Mouse (Mus musculus) embryonic facial prominence, embryonic 14.5 days (tissue): ENCODE data around the gene Tmem242. TPM values are rescaled to one million over a fixed set of nuclear protein-coding genes. Genes with fewer than 3 reads are reported as not detected.

Source experiments
- ATAC-seq: fragments of 200-750 bp; cut with Nextera tagmentation; 2 replicates; pipeline ENCODE4 v1.8.0; 2017; ENCODE audit warnings: low read depth, moderate number of reproducible peaks, moderate TSS enrichment
- DNase-seq: peaks from one replicate; pipeline ENCODE4 v3.0.0-alpha.2; 2015; ENCODE audit warnings: low spot score
- H3K27ac ChIP-seq: fragments of 300-500 bp; sonication (generic); replicated peaks from 2 replicates; pipeline ENCODE4 v1.5.1; 2014; ENCODE audit warnings: low read depth, mild to moderate bottlenecking, low read length, moderate library complexity
- H3K27me3 ChIP-seq: fragments of 300-500 bp; sonication (generic); replicated peaks from 2 replicates; pipeline ENCODE4 v1.6.1; 2014; ENCODE audit warnings: low read length; ENCODE audit not compliant: control insufficient read depth, insufficient read depth
- H3K36me3 ChIP-seq: fragments of 300-500 bp; sonication (generic); 2 replicates; pipeline ENCODE4 v1.6.1; 2014; ENCODE audit warnings: low read length, mixed read lengths; ENCODE audit not compliant: control insufficient read depth, insufficient read depth
- H3K4me1 ChIP-seq: fragments of 300-500 bp; sonication (generic); 2 replicates; pipeline ENCODE4 v1.6.1; 2014; ENCODE audit warnings: antibody characterized with exemption, low read length; ENCODE audit not compliant: control insufficient read depth, insufficient read depth
- H3K4me2 ChIP-seq: fragments of 300-500 bp; sonication (generic); 2 replicates; pipeline ENCODE4 v1.6.1; 2014; ENCODE audit warnings: low read depth, mild to moderate bottlenecking, low read length, moderate library complexity, mixed read lengths
- H3K4me3 ChIP-seq: fragments of 300-500 bp; sonication (generic); 2 replicates; pipeline ENCODE4 v1.5.1; 2014; ENCODE audit warnings: low read depth, mild to moderate bottlenecking, low read length
- H3K9ac ChIP-seq: fragments of 300-500 bp; sonication (generic); 2 replicates; pipeline ENCODE4 v1.6.1; 2014; ENCODE audit warnings: low read depth, mild to moderate bottlenecking, low read length, moderate library complexity, mixed read lengths
- H3K9me3 ChIP-seq: fragments of 300-500 bp; sonication (generic); 2 replicates; pipeline ENCODE4 v1.6.1; 2016; ENCODE audit warnings: low read length; ENCODE audit not compliant: control insufficient read depth
- WGBS: fragments of 180-500 bp; shearing (Covaris S2); extraction: QIAGEN DNeasy Blood & Tissue Kit; methylation state at CpG from one replicate; pipeline ENCODE4 v1.1.7; 2014; 5-methylcytosine and 5-hydroxymethylcytosine counted together
- microRNA-seq: library from miRNA; unstranded; fragments of <30 nt; microRNA quantifications from one replicate; pipeline ENCODE4, GENCODE M21; 2016; ENCODE audit warnings: borderline number of aligned reads
- polyA plus RNA-seq: library from polyadenylated mRNA; unstranded; fragments of >200 nt; fragmentation: Nextera tagmentation; extraction: Ambion mirVana; gene quantifications from 2 replicates; pipeline ENCODE4 v1.2.1, GENCODE M21; 2014

Tmem242 gene
- polyA plus RNA-seq, 1 experiment from 2014 or later: 116 TPM

- Histone ChIP-seq H3K4me1 (peaks cover 6% of the 10 kb centered on the region; the same call in 1 of the 2 replicates), H3K4me2 (peak overlapping the region; percentile 18; the same call in 1 of the 2 replicates), H3K36me3 (no peaks in the 10 kb centered on the region), H3K27me3 (no peaks in the 10 kb centered on the region), H3K4me3 (no peak overlapping the region), H3K27ac (no peak overlapping the region), H3K9ac (no peak overlapping the region), H3K9me3 (no peaks in the 10 kb centered on the region)
- no peak for ATAC-seq
- 30% methylated on average over 7 of the region's 7 CpGs for WGBS
- DNase-seq: peak; percentile 58
These were observed 62.1 kb downstream of the Tmem242 start for GRCm38 (mm10) chr17:5377930-5378310.

DNA sequence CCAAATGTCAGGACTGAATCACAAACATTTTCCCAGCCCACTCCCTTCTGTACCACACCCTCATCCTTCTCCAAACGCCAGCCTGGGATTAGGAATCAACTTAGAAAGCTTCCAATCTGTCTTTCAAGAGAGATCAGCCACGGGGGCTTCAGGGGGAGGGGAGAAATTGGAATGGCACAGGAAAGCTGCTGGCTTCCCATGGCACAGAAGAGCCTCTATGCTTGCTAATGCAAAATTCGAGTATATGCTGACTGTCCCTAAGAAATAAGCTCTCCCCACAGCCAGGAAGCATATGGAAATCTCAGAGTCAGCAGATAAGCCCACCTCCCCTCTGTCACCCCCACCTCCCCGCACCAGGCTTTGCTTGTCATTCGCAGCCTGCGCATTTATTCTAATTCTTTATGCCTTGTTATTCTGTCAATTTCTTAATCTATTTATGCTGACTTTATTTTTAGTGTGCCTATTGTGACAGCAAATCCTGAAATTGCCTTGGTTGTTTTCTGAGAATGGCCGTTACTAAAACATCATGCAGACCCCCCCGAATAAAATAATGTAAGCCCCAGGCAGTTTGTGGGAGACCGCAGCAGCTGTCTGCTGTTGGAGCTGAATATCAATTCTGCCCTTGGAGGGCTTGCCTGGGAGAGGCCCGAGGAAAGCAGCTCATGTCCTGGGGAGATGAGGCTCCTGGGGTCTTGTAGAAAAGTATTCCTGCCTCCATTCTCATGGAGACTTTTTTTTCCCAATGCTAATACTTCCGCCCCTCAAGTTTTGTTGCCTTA is 62.7 kb downstream of the Tmem242 start:
- Histone ChIP-seq H3K27me3 (no peaks in the 10 kb centered on the region), H3K4me2 (peak overlapping the region; percentile 18; the same call in 1 of the 2 replicates), H3K4me3 (no peak overlapping the region), H3K4me1 (peaks cover 6% of the 10 kb centered on the region; the same call in 1 of the 2 replicates), H3K9me3 (no peaks in the 10 kb centered on the region), H3K36me3 (no peaks in the 10 kb centered on the region), H3K27ac (no peak overlapping the region), H3K9ac (no peak overlapping the region)
- WGBS: 26% methylated on average over 11 of the region's 11 CpGs
- DNase-seq (peak; percentile 43), ATAC-seq (no peak)

DNA sequence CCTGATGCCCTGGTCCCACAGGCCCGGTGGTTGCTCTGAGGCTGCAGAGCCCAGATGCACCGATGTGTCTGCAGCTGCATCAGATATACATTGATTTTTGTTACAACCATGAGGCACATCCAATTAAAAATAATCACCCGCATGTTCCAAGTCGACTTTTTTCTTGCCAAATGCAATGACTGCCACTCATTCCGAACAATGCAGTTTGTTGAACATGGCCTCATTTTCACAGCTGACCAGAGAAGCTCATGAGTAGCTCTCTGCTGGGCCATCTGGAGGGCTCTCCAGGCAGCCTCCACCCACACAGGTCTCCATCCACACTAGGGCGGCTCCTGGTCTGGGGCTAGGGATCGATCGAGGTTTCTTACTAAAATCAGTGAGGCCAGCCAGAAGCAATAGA is 67.1 kb downstream of the Tmem242 start:
- DNase-seq: peak; percentile 14
- ATAC-seq: no peak; the same call in 1 of the 2 replicates
- no peak overlapping the region for H3K4me2 ChIP-seq
- H3K27me3 ChIP-seq: no peaks in the 10 kb centered on the region
- peaks cover 6% of the 10 kb centered on the region; the same call in 1 of the 2 replicates for H3K4me1 ChIP-seq
- WGBS: 84% methylated on average over 8 of the region's 8 CpGs
- no peak overlapping the region for H3K27ac ChIP-seq
- no peaks in the 10 kb centered on the region for H3K9me3 ChIP-seq
- H3K4me3 ChIP-seq: no peak overlapping the region
- no peak overlapping the region for H3K9ac ChIP-seq
- H3K36me3 ChIP-seq: no peaks in the 10 kb centered on the region

DNA sequence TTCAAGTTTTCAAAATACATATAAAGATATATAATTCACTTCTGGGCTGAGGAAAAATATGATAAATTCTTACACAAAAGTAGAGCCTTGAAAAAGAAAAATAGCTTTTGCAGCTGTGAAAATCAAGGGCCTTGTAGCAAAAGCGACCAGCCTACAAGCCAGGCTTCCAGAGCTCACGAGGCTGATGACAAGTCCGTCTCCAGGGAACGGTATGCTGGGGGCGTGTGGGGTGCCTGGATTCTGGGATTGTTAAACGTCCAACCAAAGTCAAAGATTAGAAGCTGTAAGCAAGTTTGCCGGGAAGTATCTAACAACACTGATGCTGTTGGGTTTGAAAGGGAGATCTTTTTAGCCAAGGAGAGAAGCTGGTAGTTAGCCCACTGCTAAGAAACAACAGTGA is 68.5 kb downstream of the Tmem242 start:
- H3K9me3 ChIP-seq: no peaks in the 10 kb centered on the region
- ATAC-seq: no peak
- no peaks in the 10 kb centered on the region for H3K4me1 ChIP-seq
- no peaks in the 10 kb centered on the region for H3K36me3 ChIP-seq
- no peak overlapping the region for H3K27ac ChIP-seq
- no peak overlapping the region for H3K4me3 ChIP-seq
- no peak overlapping the region for H3K4me2 ChIP-seq
- DNase-seq: no peak
- H3K9ac ChIP-seq: no peak overlapping the region
- 68% methylated on average over 7 of the region's 7 CpGs for WGBS
- H3K27me3 ChIP-seq: no peaks in the 10 kb centered on the region

- Histone ChIP-seq H3K27ac (no peak overlapping the region), H3K27me3 (no peaks in the 10 kb centered on the region), H3K4me2 (no peak overlapping the region), H3K9ac (no peak overlapping the region), H3K36me3 (no peaks in the 10 kb centered on the region), H3K9me3 (no peaks in the 10 kb centered on the region), H3K4me1 (no peaks in the 10 kb centered on the region), H3K4me3 (no peak overlapping the region)
- DNase-seq (no peak), ATAC-seq (no peak)
- WGBS: 72% methylated on average over 4 of the region's 4 CpGs
These were observed 69.0 kb downstream of the Tmem242 start for GRCm38 (mm10) chr17:5371032-5371431.

DNA sequence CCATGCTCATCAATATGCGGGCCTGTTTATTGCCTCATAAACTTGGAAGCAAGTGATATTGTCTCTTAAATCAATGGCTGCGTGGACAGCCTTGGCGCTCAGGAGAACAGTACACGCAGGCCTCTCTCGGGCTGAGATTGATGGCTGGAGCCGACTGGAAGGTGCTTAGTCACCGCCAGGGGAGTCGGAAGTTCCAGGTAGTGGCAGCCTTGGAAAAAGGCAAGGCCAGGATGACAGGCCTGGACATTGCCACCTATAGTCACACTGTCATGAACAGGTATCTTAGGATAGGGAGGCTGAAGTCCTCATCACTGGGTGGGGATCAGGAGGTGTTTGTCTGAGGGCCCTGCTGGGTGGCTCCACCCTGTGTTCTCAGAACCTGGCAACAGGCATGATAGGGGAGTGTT is 74.1 kb downstream of the Tmem242 start:
- Histone ChIP-seq H3K9ac (no peak overlapping the region), H3K4me2 (no peak overlapping the region), H3K27me3 (no peaks in the 10 kb centered on the region), H3K4me1 (no peaks in the 10 kb centered on the region), H3K4me3 (no peak overlapping the region), H3K36me3 (no peaks in the 10 kb centered on the region), H3K27ac (no peak overlapping the region), H3K9me3 (no peaks in the 10 kb centered on the region)
- DNase-seq: no peak
- WGBS: 87% methylated on average over 8 of the region's 8 CpGs
- no peak for ATAC-seq

Small RNAs within 50 kb of the gene (microRNA-seq; reads per million reads assigned to microRNA genes)
- gene Gm22475: not detected

Other genes with a start within 250 kb of the Tmem242 start
- gene Ldhal6b, start 21.5 kb downstream of the Tmem242 start, polyA plus RNA-seq: 0.15 TPM in 1 of 2 replicates, not detected in the other
- 4.3 and 4.6 TPM in 2 replicates for gene Zdhhc14, start 52.3 kb upstream of the Tmem242 start, polyA plus RNA-seq